ENCODE assay signal across 20 mouse cellular contexts in genomic region chr12:37257099-37257498, GRCm38 (mm10). TPM values are rescaled to one million over a fixed set of nuclear protein-coding genes. Genes with fewer than 3 reads are reported as not detected.
"Had no signal": no experiment of that assay in that cellular context is flagged by ENCODE, and none has a peak within 500 bp of the region (broad histone marks: within the 10 kb centered on the region; RNA-seq: fewer than 3 reads in every experiment).

No protein-coding gene starts in this region.

- H3K4me1 ChIP-seq: liver, embryonic 13.5 days; liver, embryonic 15.5 days; midbrain, embryonic 10.5 days; midbrain, embryonic 12.5 days; neural tube, embryonic 13.5 days; neural tube, embryonic 15.5 days had no signal

- H3K9me3 ChIP-seq: liver, embryonic 13.5 days; liver, embryonic 15.5 days; midbrain, embryonic 10.5 days; midbrain, embryonic 12.5 days; neural tube, embryonic 13.5 days; neural tube, embryonic 15.5 days had no signal

- ATAC-seq: liver, postnatal 0 days; midbrain, embryonic 16.5 days had no signal

- H3K4me3 ChIP-seq: liver, embryonic 13.5 days; liver, embryonic 15.5 days; midbrain, embryonic 10.5 days; midbrain, embryonic 12.5 days; myocyte; neural tube, embryonic 13.5 days; neural tube, embryonic 15.5 days had no signal

- DNase-seq: liver, embryonic 13.5 days; liver, postnatal 0 days; lung, embryonic 14.5 days; midbrain, embryonic 14.5 days; retina, postnatal 1 day; right cerebral cortex, adult 18-20 months; right cerebral cortex, postnatal 25 days; right cerebral cortex, postnatal 4 days; spleen, adult 18-20 months; thymus, adult 18-20 months; thymus, postnatal 25 days; thymus, postnatal 4 days had no signal

- H3K4me2 ChIP-seq: liver, embryonic 11.5 days; liver, embryonic 13.5 days; liver, embryonic 15.5 days; lung, embryonic 14.5 days; midbrain, embryonic 12.5 days; neural tube, embryonic 13.5 days; neural tube, embryonic 15.5 days had no signal

- H3K27ac ChIP-seq: liver, embryonic 13.5 days; liver, embryonic 15.5 days; midbrain, embryonic 10.5 days; midbrain, embryonic 12.5 days; neural tube, embryonic 13.5 days; neural tube, embryonic 15.5 days had no signal

- H3K27me3 ChIP-seq: liver, embryonic 13.5 days; liver, embryonic 15.5 days; midbrain, embryonic 12.5 days; neural tube, embryonic 13.5 days; neural tube, embryonic 15.5 days had no signal

- H3K36me3 ChIP-seq: liver, embryonic 13.5 days; liver, embryonic 15.5 days; midbrain, embryonic 10.5 days; midbrain, embryonic 12.5 days; neural tube, embryonic 13.5 days; neural tube, embryonic 15.5 days had no signal

- H3K9ac ChIP-seq: liver, embryonic 13.5 days; liver, embryonic 15.5 days; liver, postnatal 0 days; lung, embryonic 14.5 days; midbrain, embryonic 12.5 days; neural tube, embryonic 13.5 days; neural tube, embryonic 15.5 days had no signal

RNA-seq across cellular contexts. Expression of gene Agmo, which starts 15.7 kb away (rescaled TPM):
- polyA plus RNA-seq: myocyte had no signal
